Mouse (Mus musculus) thymus, adult 2 months (tissue): ENCODE data around the gene Nell2. TPM values are rescaled to one million over a fixed set of nuclear protein-coding genes. Genes with fewer than 3 reads are reported as not detected.

Experiments
- DNase-seq: peaks from one replicate; pipeline ENCODE4 v3.0.0; 2021
- H3K27ac ChIP-seq: fragments of 200-500 bp; 2 replicates; pipeline ENCODE4 v1.5.1; 2012; ENCODE audit warnings: low read length, control low read depth; ENCODE audit not compliant: control insufficient read depth, insufficient read depth
- H3K27me3 ChIP-seq: fragments of 200-500 bp; 2 replicates; pipeline ENCODE4 v1.6.1; 2012; ENCODE audit warnings: mild to moderate bottlenecking, low read length, moderate library complexity, mixed read lengths; ENCODE audit not compliant: control insufficient read depth, insufficient read depth
- H3K36me3 ChIP-seq: fragments of 200-500 bp; 2 replicates; pipeline ENCODE4 v1.6.1; 2012; ENCODE audit warnings: mild to moderate bottlenecking, low read length, moderate library complexity; ENCODE audit not compliant: control insufficient read depth, insufficient read depth
- H3K4me1 ChIP-seq: fragments of 200-500 bp; replicated peaks from 2 replicates; pipeline ENCODE4 v1.6.1; 2012; ENCODE audit warnings: low read length; ENCODE audit not compliant: control insufficient read depth, insufficient read depth
- H3K4me3 ChIP-seq: fragments of 200-500 bp; 2 replicates; pipeline ENCODE4 v1.5.1; 2012; ENCODE audit warnings: mild to moderate bottlenecking, low read length, control low read depth, moderate library complexity; ENCODE audit not compliant: control insufficient read depth, insufficient read depth
- CTCF ChIP-seq: fragments of 200-500 bp; IDR thresholded peaks from 2 replicates; pipeline ENCODE4 v1.5.1; 2012; ENCODE audit warnings: mild to moderate bottlenecking, control low read depth, low read length, moderate library complexity, borderline replicate concordance; ENCODE audit not compliant: control insufficient read depth, poor library complexity, insufficient read depth; ENCODE audit errors: extremely low read depth
- POLR2A ChIP-seq: fragments of 200-500 bp; IDR thresholded peaks from 2 replicates; pipeline ENCODE4 v1.6.1; 2012; ENCODE audit warnings: mild to moderate bottlenecking, low read length, control low read depth, moderate library complexity; ENCODE audit not compliant: control insufficient read depth, poor library complexity, insufficient read depth; ENCODE audit errors: extremely low read depth
- WGBS: fragments of 180-500 bp; shearing (Covaris S2); methylation state at CpG from one replicate; pipeline ENCODE4 v1.1.7; 2018; 5-methylcytosine and 5-hydroxymethylcytosine counted together
- polyA plus RNA-seq: library from polyadenylated mRNA; depleted of rRNA; stranded (reverse); fragments of >200 nt; gene quantifications from 2 replicates; pipeline ENCODE4 v1.2.3, GENCODE M21; 2012

The Nell2 gene
- polyA plus RNA-seq, 1 experiment, result 1.4 TPM

GRCm38 (mm10) chr15:95304102-95304501 lies 224.3 kb downstream of the Nell2 start:
- Histone ChIP-seq H3K4me3 (no peak overlapping the region), H3K4me1 (no peaks in the 10 kb centered on the region), H3K36me3 (no peaks in the 10 kb centered on the region), H3K27ac (no peak overlapping the region), H3K27me3 (no peaks in the 10 kb centered on the region)
- 88% methylated on average over 8 of the region's 8 CpGs for WGBS
- TF ChIP-seq CTCF (no peak), POLR2A (no peak)
- no peak for DNase-seq

- no peak overlapping the region for H3K27ac ChIP-seq
- H3K4me3 ChIP-seq, result no peak overlapping the region
- H3K4me1 ChIP-seq, result no peaks in the 10 kb centered on the region
- TF ChIP-seq CTCF, result no peak
- no peak for TF ChIP-seq POLR2A
- H3K36me3 ChIP-seq, result no peaks in the 10 kb centered on the region
- WGBS, result 91% methylated on average over 10 of the region's 10 CpGs
- no peak for DNase-seq
- H3K27me3 ChIP-seq, result no peaks in the 10 kb centered on the region
Measured at GRCm38 (mm10) chr15:95296561-95296960, 231.8 kb downstream of the Nell2 start.

GRCm38 (mm10) chr15:95289047-95289446 lies 239.3 kb downstream of the Nell2 start:
- TF ChIP-seq CTCF, result no peak
- no peak for TF ChIP-seq POLR2A
- Histone ChIP-seq H3K27ac (no peak overlapping the region), H3K4me3 (no peak overlapping the region), H3K36me3 (no peaks in the 10 kb centered on the region), H3K4me1 (no peaks in the 10 kb centered on the region), H3K27me3 (no peaks in the 10 kb centered on the region)
- 75% methylated on average over 10 of the region's 10 CpGs for WGBS
- DNase-seq, result no peak

GRCm38 (mm10) chr15:95285199-95285598 lies 243.2 kb downstream of the Nell2 start:
- 91% methylated on average over 6 of the region's 6 CpGs for WGBS
- no peak for TF ChIP-seq POLR2A
- TF ChIP-seq CTCF, result no peak
- H3K4me3 ChIP-seq, result no peak overlapping the region
- H3K27ac ChIP-seq, result no peak overlapping the region
- no peak for DNase-seq
- no peaks in the 10 kb centered on the region for H3K4me1 ChIP-seq
- H3K36me3 ChIP-seq, result no peaks in the 10 kb centered on the region
- H3K27me3 ChIP-seq, result no peaks in the 10 kb centered on the region

GRCm38 (mm10) chr15:95280986-95281385 lies 247.4 kb downstream of the Nell2 start:
- H3K27ac ChIP-seq, result no peak overlapping the region
- no peaks in the 10 kb centered on the region for H3K27me3 ChIP-seq
- no peaks in the 10 kb centered on the region for H3K4me1 ChIP-seq
- 82% methylated on average over 2 of the region's 2 CpGs for WGBS
- DNase-seq, result no peak
- TF ChIP-seq POLR2A (no peak), CTCF (no peak)
- no peak overlapping the region for H3K4me3 ChIP-seq
- H3K36me3 ChIP-seq, result no peaks in the 10 kb centered on the region

GRCm38 (mm10) chr15:95278001-95278400 lies 250.4 kb downstream of the Nell2 start:
- 99% methylated on average over 4 of the region's 4 CpGs for WGBS
- DNase-seq, result no peak
- H3K27me3 ChIP-seq, result no peaks in the 10 kb centered on the region
- no peaks in the 10 kb centered on the region for H3K4me1 ChIP-seq
- TF ChIP-seq POLR2A (no peak), CTCF (no peak)
- H3K27ac ChIP-seq, result no peak overlapping the region
- no peak overlapping the region for H3K4me3 ChIP-seq
- H3K36me3 ChIP-seq, result no peaks in the 10 kb centered on the region

- H3K4me1 ChIP-seq, result no peaks in the 10 kb centered on the region
- no peak for TF ChIP-seq POLR2A
- TF ChIP-seq CTCF, result no peak
- no peak overlapping the region for H3K27ac ChIP-seq
- no peaks in the 10 kb centered on the region for H3K27me3 ChIP-seq
- no peak overlapping the region for H3K4me3 ChIP-seq
- DNase-seq, result no peak
- no peaks in the 10 kb centered on the region for H3K36me3 ChIP-seq
- WGBS, result 95% methylated on average over 3 of the region's 3 CpGs
Measured at GRCm38 (mm10) chr15:95276556-95276955, 251.8 kb downstream of the Nell2 start.
